Mouse (Mus musculus) embryo, embryonic 11 days (tissue): Measurements from ENCODE around the gene Dpm2.

Experiments
- DNase-seq: peaks from one replicate; pipeline ENCODE4 v3.0.0-alpha.2; 2015

The Dpm2 gene

DNA sequence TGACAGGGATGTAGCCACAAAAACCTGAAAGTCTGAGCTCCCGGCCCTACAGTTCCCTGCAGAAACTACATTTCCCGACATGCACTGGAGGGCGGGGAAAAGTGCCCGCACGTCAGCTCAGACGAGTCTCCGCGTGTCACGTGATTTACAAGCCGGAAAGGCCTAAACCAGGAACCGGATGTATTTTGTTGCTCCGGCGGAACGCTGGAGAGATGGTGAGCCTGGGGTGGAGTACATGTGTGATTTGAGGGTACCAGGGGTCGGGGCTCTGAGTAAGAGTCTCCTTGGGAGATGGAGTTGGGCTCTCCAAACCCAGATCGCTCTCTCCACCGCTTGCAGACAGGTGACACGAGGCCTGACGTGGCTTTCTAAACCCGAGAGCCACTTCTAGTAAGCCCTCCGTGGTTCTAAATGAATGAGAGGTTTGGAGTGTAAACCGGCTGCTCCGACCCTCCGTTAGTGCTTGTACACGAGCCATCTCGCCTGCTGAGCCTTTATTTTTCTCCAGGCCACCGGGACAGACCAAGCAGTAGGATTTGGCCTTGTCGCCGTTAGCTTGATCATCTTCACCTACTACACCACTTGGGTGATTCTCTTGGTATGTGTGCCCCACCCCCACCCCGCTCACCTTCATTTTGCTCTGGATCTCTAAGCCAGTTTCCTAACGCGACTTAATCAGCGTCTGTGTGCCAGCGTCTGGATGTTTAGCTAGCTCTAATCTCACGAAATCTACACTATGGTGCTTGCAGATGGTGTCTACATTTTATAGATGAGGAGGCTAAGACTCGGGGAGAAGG, at the start of gene Dpm2:
TSS of gene Dpm2 (plus strand) at position 161 of the 797 bp plus-strand sequence.
- DNase-seq: peak; percentile 95

DNA sequence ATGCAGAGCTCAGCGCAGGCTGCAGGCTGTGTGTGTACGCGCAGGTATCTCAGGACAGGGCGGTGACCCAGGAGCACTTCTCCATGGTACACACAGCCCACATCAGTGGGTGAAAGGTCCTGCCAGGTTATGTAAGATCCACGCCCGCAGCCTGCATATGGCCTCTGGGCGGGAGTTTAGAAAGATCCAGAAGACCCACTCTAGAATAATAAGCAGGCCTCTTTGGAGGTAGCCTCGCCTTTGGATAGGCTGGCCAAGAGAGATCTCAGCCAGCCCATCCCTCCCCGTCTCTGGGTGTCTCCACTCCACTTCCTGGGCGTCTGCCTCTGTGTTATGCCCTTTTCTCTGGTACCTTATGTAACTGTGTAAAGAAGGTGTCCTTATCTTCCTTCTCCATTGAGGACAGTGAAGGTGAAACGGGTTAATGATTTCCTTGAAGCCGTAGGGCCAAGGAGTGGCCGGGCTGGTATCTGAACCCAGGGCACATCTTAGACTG, 46.1 kb upstream of the Dpm2 start:
- DNase-seq: no peak

DNA sequence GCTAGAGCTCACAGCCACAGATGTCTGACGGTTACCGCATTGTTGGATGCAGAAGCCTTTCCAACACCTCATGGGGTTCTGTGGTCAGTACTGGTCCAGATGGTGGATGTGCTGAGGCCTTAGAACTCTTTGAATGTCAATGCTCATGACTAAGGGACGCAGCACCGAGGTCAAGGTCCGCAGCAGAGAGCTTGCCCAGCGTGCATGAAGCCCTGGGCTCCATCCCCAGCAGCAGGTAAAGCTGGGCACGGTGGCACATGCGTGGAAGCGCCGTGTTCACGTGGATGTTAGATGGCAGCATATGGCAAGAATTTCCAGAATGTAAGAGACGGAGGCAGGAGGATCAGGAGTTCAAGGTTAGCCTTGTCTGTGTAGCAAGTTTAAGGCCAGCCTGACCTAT, 44.8 kb upstream of the Dpm2 start:
- DNase-seq: no peak

DNA sequence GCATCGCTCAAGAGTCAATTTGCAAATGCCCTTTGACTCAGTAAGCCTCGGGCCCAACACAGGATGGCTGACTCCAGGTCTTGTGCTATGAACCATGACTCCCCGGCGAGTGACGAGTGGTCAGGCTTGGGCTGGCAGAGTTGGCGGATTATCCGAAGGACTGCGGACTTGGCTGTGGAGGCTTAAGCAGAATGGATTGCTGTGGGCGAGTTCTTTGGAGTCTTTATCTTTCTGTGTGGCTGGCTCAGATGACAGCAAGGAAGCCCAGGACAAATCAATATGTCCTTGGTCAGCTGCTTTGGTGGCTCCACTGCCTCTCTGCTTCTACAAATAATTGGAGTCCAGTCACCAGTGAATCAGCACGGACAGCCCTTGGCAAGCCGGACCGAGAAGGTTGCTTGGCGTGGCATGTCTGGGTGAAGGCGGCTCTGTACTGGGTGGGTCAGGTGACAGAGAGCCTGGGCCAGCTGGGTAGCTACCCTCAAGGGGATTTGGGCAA, 43.1 kb upstream of the Dpm2 start:
- DNase-seq: no peak

DNA sequence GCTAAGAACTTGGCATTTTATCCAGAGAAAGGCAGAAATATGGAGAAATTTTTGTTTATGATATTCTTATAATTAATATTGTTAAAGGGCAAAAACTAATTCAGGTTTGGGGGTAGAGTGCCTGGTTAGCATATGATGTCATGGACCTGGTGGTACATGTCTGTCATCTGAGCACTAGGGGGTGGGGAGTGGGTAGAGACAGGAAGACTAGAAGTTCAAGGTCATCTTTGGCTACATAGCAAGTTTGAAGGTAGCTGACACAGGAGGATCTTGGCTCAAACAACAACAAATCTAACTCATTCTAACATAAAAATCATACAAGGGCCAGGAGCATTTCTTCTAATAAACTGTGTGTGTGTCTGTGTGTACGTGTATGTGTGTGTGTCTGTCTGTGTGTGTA, 42.3 kb upstream of the Dpm2 start:
- DNase-seq: no peak

DNA sequence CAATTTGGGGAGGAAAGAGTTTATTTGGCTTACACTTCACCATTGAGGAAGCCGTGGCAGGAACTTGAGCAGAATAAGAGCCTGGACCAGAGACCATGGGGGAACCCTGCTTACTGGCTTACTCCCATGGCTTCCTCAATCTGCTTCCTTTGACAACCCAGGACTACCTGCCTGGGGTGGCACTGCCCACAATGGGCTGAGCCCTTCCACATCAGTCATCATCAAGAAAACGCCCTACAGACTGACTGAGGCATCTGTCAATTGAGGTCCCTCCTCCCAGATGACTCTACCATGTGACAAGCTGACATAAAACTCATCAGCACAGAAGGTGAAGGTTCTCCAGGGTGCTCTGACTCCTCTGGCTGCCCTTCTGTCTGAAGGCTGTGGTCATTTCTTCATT, 40.2 kb upstream of the Dpm2 start:
- no peak for DNase-seq

DNA sequence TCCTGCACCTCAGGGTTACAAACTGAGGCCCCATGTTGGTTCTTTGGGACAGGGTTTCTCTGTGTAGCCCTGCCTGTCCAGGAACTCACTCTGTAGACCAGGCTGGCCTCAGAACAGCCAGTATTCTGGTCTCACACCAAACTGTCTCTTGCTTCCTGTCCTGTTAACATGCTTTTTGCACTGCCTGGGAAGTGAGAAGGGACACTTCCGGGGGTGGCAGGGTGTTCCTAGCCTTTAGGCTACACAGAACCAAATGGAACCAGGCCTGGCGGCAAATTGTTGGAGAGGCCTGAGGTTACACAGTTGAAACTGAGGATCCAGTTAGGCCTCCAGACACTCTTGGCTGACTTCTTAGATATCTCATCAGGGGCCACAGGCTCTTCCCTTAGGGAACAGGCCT, 37.5 kb upstream of the Dpm2 start:
- DNase-seq: no peak

DNA sequence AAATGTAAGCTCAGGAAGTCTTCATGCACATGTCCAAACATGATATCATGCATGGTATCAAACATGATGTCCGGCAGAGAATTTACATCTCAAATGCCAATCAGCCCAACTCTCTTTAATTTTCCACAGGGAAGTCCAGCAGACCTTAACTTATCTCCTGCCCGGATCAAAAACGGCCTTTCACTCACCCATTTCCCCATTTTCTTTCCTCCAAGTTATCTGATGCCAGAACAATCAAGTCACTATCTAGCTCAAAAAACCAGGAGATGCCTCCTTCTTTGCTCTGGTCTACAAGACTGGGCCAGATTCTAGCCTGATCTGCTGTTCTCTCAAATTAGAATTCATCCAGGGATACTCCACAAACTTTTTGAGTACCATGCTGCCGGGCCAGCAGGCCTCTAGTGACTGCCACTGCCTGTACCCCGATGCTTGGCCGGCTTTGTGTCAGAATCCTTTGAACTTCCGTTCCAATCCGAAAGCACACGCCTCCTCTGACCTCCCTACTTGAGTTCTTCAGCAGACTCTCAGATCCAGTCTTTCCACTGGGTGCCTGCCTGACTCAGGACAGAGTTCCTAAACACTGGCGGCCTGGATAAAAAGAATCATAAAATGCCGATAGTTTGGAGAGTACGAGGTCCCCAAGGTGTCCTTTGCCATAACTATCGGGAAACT, 36.5 kb upstream of the Dpm2 start:
- peak; percentile 83 for DNase-seq

DNA sequence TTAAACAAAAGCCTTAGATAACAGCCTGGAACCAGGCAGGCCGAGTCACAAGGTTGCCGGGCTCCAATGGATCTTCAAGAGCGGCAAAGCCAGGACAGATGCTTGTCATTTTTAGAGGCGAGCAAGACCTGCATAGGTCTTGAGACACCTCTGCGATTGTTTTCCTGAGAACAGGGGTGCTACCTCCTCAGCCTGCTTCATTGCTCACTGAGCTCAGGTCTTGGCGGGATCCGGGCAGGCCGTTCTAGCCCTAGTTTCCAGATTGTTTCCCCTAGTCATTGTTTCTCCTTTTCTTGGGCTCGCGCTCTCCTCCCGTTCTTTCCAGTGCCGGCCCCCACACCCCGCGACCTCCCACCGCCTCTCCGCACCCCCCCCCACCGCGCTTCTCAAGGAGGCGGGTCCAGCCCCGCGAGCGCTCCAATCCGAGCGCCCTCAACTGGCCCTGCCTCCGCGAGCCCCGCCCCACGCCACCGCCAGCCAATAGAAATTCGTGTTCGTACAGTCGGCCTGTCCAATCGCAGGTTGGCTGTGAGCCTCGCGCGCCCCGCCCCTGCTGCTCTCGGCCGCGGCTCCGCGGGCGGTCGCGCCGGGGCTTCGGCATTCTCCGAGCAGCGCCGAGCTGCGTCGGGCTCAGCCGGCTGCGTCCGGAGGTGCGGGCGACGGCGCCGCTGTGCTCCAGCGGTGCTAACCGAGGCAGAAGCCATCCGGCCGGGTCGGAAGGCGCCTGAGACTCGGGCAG, 35.8 kb upstream of the Dpm2 start, which contains the start of gene Fam102a:
TSS of gene Fam102a (plus strand) at position 600 of the 739 bp plus-strand sequence.
- DNase-seq: peak; percentile 99

DNA sequence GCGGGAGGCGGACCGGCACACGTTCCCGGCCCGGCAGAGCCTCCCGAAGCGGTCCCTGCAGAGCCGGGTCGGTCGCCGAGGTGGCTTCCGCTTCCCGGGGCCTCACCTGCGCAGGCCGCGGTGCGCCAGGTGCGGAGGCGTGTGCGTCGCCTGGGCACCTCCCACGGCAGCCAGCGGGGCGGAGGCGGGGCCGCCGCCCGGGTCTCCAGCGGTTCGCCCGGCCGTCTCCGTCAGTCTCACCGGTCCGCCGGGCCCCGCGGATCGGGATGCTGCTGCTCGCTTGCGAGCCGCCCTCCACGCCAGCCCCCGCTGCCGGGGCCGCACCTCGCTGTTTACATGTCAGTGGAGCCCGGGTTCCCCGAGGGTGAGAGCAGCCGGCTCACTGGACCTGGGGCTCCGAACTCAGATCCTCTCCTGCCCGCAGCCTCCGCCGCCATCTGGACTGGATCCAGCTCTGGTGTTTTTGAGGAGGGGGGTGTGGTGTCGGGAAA, 35.1 kb upstream of the Dpm2 start:
- peak; percentile 66 for DNase-seq

DNA sequence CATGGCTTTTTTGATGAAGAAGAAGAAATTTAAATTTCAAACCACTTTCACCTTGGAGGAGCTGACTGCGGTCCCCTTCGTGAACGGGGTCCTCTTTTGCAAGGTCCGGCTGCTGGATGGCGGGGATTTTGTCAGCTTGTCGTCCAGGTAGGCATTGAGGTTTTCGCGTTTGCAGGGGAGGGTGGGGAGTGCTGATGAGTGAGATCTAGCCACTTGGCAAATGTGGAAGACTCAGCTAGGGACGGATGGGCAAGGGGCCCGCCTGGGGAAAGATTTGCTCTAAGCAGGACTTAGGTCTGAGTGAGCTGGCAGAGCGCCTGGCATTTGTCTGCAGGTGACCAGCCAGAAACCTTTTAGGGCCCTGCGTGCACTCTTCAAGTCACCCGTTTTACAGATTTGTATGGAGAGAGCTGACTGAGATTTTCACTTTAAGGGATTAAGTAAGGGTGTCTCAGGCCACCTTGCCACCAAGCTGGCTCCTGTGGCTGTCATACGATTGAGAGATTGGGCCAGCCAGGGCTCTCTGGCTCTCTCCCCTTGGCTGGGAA, 34.5 kb upstream of the Dpm2 start:
- peak; percentile 34 for DNase-seq

DNA sequence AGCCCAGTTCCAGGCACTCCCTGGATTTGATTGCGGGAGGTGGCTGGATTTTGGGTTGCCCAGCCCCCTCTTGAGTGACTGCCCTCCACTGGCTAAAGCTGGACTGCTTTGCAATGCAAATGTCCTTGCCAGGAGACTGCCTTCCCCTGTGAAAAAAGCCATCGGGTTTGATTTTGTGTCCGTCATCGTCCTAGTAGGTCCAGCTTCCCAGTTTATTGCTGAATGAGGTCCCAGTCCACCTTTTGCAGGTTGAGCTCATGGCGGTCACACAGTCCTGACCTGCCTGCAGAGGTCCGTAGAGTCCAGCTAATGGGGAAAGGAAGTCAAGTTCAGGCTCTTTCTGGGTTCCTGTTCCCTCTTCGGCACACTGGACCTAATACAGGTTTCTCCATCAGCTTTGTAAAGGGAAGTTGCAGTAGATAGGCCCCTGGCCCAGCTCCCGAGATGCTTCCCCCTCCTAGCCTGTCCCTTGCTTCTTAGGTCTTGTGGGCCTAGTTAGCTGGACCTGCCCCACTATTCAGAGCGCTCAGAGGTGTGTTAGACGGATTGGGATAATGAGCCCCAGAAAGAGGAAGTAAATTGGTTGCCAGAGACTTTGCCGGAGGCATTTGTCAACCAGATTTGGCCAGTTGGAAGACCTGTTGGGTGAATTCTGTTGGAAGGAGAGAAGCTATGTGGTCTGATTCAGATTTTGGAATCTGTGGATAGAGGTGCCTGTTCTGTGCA, 33.9 kb upstream of the Dpm2 start:
- peak; percentile 66 for DNase-seq

DNA sequence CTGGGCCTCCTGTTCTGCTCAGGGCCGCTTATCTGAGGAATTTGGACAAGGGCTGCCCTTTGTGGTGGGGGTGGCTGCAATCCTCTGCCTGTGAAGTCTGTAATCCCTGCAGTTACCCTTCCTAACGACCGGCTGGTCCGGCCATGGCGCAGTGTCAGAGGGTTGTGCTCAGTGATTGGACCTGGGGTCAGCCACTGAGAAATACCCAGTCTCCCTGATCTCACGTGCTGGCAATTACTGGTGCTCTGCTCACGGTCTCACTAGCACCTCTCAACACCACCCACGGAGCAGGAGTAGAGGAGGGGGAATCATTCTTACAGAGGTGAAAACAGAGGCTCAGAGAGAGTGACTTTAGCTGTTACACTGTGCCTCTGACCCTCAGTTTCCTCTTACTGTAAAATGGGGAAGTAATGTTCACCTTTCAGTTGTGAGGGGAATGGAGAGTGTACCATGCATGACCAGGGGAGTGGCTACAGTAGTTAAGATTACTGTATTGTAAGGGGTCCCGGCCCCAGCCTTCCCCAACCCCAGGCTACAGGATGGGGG, 33.2 kb upstream of the Dpm2 start:
- DNase-seq: peak; percentile 52

DNA sequence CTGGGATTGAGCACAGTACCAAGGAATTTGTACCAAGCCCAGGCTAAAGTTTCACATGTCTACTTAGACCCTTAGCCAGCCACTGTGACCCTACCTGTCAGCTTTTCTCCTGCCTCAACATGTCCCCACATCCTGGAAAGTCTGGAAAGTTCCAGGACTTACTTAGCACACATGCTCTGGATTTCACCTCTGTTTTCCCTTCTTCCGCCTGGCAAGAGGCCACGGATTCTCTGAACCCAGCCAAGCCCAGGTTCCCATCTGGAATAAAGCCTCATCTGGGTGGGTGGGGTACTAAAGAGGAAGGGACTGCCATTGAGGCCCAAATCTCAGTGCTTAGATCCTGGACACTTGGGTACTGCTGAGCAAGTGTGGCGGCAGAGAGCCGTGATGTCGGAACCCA, 32.7 kb upstream of the Dpm2 start:
- DNase-seq: no peak

DNA sequence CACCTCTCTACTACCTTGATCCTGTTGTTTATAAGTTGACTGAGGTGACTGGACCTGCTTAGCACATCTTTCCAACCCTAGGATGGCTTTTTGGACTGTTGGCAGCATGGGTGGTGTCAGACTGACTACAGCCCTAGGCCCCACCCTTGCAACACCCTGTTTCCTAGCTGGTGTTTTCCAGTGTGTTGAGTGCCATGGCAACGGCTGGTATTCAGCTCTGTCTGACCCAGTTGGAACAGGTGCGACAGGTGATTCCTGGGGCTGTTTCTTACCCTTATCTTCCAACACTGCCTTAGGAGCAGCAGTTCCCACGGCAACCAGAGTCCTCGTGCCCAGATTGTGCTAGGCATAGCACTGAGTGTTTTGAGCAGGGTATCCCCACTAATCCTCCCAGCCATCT, 32.2 kb upstream of the Dpm2 start:
- no peak for DNase-seq

DNA sequence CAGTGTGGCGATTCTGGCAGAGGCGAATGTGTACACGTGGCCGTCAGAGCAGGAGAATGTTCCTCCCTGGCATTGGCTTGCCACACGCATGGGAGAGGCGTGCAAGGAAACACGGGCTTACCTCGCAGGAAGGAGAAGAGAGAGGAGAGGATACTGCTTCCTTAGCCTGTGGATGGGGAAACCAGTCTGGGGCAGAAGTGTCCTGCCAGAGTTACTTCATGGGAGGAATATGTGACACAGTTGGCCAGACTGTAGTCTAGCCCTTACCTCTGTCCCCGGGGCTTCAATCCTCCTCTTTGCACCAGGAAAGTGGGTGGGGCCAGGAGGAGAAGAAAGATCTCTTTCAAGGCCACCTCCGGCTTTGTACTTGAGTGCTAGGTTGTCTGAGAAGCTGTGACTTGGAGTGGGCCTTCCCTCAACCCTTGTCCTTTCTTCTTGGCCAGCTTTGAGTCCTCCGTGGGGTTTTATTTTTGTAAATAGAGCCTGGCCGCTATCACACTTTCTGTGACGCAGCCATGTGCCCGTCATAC, 31.1 kb upstream of the Dpm2 start:
- no peak for DNase-seq

DNA sequence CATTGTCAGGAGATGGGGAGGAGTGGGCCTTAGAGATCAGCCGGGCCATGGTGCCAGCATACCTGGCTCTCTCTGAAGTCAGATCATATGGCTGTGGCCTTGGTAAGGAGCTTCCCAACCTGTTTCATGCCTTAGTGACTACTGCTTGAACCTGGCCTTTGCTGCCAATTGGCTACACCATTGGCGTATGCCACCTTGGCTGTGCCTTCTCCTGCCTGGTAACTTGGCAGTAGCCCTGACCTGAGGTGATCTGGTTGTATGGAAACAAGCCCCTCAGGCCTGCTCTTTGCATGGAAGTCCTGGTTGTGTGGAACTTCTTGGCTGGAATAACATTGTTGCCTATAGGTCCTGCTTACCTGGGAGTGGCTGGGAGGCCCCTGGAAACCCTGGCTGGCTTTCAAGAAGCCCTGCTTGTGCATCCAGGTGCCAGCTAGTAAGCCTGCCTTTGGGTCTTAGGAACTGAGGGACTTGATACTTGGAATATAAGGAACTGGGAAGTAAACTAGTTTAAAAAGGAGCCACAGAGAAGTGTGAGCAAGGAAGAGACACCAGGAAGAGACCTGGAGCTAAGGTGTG, 29.2 kb upstream of the Dpm2 start:
- DNase-seq: no peak

DNA sequence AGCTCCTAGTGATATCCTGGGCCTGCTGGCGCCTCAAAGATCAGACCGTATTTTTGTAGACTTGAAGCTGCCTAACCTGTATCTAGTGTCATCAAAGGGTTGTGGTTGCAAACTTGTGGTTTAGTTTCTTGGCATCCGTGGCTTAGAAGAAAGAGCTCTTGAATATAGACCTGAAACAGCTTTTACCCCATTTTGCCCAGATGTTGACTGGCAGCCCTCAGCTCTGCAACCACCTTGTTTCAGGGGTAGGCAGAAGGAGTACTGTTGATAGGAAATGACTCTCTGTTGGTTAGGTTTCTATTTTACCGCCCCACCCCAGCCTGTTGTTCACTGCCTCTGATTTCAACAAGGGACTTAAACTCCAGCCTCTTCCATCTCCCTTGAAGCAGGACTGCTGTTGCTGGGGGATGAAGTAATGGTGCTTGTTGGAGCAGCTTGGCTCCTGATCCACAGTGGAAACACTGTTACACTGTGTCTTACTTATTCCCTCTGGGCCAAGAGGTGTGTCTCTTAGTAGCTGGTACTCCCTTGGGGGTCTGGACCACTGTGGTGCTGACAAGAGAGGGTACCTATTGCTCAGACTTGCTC, 28.6 kb upstream of the Dpm2 start:
- DNase-seq: no peak

DNA sequence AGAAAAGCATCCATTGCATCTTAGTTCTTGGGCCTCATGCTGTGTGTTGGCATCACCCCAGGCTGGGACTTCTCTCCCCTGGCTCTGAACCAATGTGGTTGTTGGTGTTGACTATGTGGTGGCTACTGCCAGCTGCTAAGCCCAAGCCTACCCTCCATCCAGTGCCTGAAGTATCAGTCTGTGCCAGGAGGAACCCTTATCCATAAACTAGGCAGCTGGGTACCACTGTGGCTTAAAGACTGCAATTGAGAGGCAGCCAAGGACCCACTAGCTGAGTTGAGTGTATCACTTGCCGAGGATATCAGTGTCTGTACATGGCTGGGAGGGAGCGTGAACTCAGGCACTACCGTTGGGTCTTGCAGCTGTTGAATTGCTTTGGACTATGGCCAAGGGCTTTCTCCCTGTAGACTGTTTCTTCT, 27.6 kb upstream of the Dpm2 start:
- DNase-seq: no peak

DNA sequence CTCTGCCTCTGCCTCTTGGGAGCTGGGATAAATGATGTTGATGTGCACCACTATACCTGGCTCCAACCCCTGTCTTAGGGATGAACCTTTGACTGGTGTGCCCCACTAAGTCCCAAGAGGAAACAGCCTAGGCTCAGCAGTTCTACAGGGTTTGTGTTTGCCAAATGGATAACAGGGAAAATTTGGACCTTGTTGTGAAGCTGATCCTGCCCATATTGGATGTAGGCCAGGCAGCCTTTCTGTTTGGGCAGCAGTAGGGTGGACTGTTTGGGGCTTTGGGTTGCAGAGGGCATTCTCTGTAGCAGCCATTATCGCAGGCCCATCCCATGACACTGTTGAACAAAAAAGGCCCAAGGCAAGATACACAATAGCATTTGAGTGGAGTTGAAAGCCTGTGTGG, 23.7 kb upstream of the Dpm2 start:
- no peak for DNase-seq

DNA sequence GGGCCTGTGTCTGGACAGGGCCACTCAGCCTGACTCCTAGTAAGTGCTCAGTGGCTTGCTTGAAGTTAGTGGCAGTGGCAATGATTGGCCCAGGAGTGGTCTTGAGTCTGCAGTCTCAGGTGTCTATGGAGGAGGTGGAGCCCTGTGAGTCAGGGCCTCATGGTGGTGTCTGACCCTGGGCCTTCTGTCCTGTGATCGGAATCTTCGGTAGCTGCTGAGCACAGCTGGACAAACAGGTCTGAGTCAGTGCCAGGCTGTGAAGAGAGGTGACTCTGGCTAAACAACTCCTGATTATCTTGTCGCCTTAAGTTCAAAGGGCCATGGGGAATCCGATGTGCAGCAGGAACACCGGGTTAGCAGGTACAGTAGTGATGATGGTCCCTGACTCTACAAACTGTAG, 23.3 kb upstream of the Dpm2 start:
- DNase-seq: no peak
